ENCODE assay signal across 38 mouse cellular contexts in the genomic region with DNA sequence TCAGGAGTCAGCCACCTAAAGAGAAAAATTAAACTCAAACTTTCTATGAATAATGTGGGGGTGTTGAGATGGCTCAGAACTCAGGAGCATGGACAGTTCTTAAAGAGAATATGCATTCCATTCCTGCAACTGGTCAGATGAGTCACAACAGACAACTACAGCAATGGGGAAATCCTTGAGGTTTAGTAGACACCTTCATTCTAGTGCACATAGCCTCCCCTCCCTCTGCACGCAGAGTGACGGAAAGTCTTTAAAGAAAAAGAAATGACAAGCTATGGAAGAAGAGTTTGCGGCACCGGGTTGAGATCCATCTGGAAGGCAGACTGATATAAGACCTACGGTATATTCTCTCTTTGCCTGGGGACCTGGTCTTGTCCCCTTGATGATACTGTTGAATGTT. TPM values are rescaled to one million over a fixed set of nuclear protein-coding genes. Genes with fewer than 3 reads are reported as not detected.
"Had no signal": no experiment of that assay in that cellular context is flagged by ENCODE, and none has a peak within 500 bp of the region (broad histone marks: within the 10 kb centered on the region; RNA-seq: fewer than 3 reads in every experiment).

No protein-coding gene starts in this region.

- H3K4me1 ChIP-seq: embryonic facial prominence, embryonic 10.5 days; embryonic facial prominence, embryonic 12.5 days; embryonic facial prominence, embryonic 13.5 days; embryonic facial prominence, embryonic 15.5 days; forebrain, embryonic 12.5 days; forebrain, embryonic 15.5 days had no signal

- H3K9me3 ChIP-seq: embryonic facial prominence, embryonic 10.5 days; embryonic facial prominence, embryonic 12.5 days; embryonic facial prominence, embryonic 13.5 days; embryonic facial prominence, embryonic 15.5 days; forebrain, embryonic 10.5 days; forebrain, embryonic 12.5 days; forebrain, embryonic 13.5 days; forebrain, embryonic 15.5 days had no signal

- H3K9ac ChIP-seq: embryonic facial prominence, embryonic 12.5 days; embryonic facial prominence, embryonic 13.5 days; embryonic facial prominence, embryonic 15.5 days; forebrain, embryonic 12.5 days; forebrain, embryonic 13.5 days; forebrain, embryonic 15.5 days; forebrain, postnatal 0 days had no signal

- DNase-seq: cerebellum, adult 9-10 months; cerebellum, adult 9-11 months; cerebellum, postnatal 10 days; cerebellum, postnatal 14 days; cerebellum, postnatal 25 days; cerebellum, postnatal 36 days; embryo, embryonic 11 days; forebrain, postnatal 0 days; gastrocnemius, adult 2 months; gastrocnemius, postnatal 10 days; gastrocnemius, postnatal 14 days; gastrocnemius, postnatal 25 days; gastrocnemius, postnatal 36 days; heart, adult 18-20 months; heart, adult 2 months had no signal

- H3K27me3 ChIP-seq: embryonic facial prominence, embryonic 12.5 days; embryonic facial prominence, embryonic 13.5 days; embryonic facial prominence, embryonic 15.5 days; forebrain, embryonic 12.5 days; forebrain, embryonic 13.5 days; forebrain, embryonic 15.5 days had no signal

- H3K4me3 ChIP-seq: embryonic facial prominence, embryonic 10.5 days; embryonic facial prominence, embryonic 12.5 days; embryonic facial prominence, embryonic 13.5 days; embryonic facial prominence, embryonic 15.5 days; erythroblast, embryonic 14.5 days; forebrain, embryonic 10.5 days; forebrain, embryonic 12.5 days; forebrain, embryonic 13.5 days; forebrain, embryonic 15.5 days; gastrocnemius, adult 2 months; heart, adult 2 months had no signal

- H3K36me3 ChIP-seq: embryonic facial prominence, embryonic 10.5 days; embryonic facial prominence, embryonic 12.5 days; embryonic facial prominence, embryonic 13.5 days; embryonic facial prominence, embryonic 15.5 days; forebrain, embryonic 10.5 days; forebrain, embryonic 12.5 days; forebrain, embryonic 15.5 days had no signal

- H3K27ac ChIP-seq: embryonic facial prominence, embryonic 10.5 days; embryonic facial prominence, embryonic 12.5 days; embryonic facial prominence, embryonic 13.5 days; embryonic facial prominence, embryonic 15.5 days; forebrain, embryonic 10.5 days; forebrain, embryonic 12.5 days; forebrain, embryonic 13.5 days; forebrain, embryonic 15.5 days; gastrocnemius, adult 2 months; heart, adult 2 months had no signal

- H3K4me2 ChIP-seq: embryonic facial prominence, embryonic 12.5 days; embryonic facial prominence, embryonic 13.5 days; embryonic facial prominence, embryonic 15.5 days; forebrain, embryonic 12.5 days; forebrain, embryonic 13.5 days; forebrain, embryonic 15.5 days had no signal

- ATAC-seq: forebrain, embryonic 13.5 days; forebrain, embryonic 14.5 days; forebrain, embryonic 15.5 days; forebrain, embryonic 16.5 days; forebrain, postnatal 0 days had no signal

RNA-seq across cellular contexts. Expression of gene Gm12169, which starts 14.1 kb away (rescaled TPM):
- total RNA-seq: common myeloid progenitor, adult 5-6 weeks; forebrain, postnatal 0 days; gastrocnemius, adult 18-20 months; gastrocnemius, adult 2 months; gastrocnemius, adult 8-10 months; gastrocnemius, postnatal 10 days; gastrocnemius, postnatal 14 days; gastrocnemius, postnatal 25 days; gastrocnemius, postnatal 36 days; gastrocnemius, postnatal 4 days; granulocyte monocyte progenitor cell, adult 5-6 weeks; heart, adult 18-20 months; heart, adult 2 months; heart, adult 8-10 months had no signal
- polyA plus RNA-seq: cortical plate, adult 2 months; embryonic facial prominence, embryonic 10.5 days; embryonic facial prominence, embryonic 11.5 days; embryonic facial prominence, embryonic 12.5 days; embryonic facial prominence, embryonic 13.5 days; embryonic facial prominence, embryonic 14.5 days; embryonic facial prominence, embryonic 15.5 days; erythroblast, embryonic 14.5 days; forebrain, embryonic 10.5 days; forebrain, embryonic 11.5 days; forebrain, embryonic 12.5 days; forebrain, embryonic 13.5 days; forebrain, embryonic 14.5 days; forebrain, embryonic 15.5 days; forebrain, embryonic 16.5 days; forebrain, postnatal 0 days; frontal cortex, adult 2 months; gonadal fat pad, adult 2 months; heart, adult 2 months had no signal

RNA-seq across cellular contexts. Expression of gene Havcr2, which starts 55.2 kb away (rescaled TPM):
- total RNA-seq: gastrocnemius, adult 18-20 months; gastrocnemius, postnatal 14 days; gastrocnemius, postnatal 25 days; gastrocnemius, postnatal 36 days had no signal
- polyA plus RNA-seq: embryonic facial prominence, embryonic 10.5 days; embryonic facial prominence, embryonic 11.5 days; embryonic facial prominence, embryonic 13.5 days; erythroblast, embryonic 14.5 days; forebrain, embryonic 10.5 days; forebrain, embryonic 12.5 days had no signal
